10 mouse cellular contexts compared by ENCODE assay signal in genomic region chr4:43419801-43420281, GRCm38 (mm10). TPM values are rescaled to one million over a fixed set of nuclear protein-coding genes. Genes with fewer than 3 reads are reported as not detected.
A peak's percentile ranks its signal among the peaks of the same experiment; 100 is the strongest.
DNase-seq lines count a peak whose midpoint lies in the region; ATAC-seq and TF ChIP-seq lines count a peak whose summit lies in the region.
"Had no signal": no experiment of that assay in that cellular context is flagged by ENCODE, and none has a peak within 500 bp of the region (broad histone marks: within the 10 kb centered on the region; RNA-seq: fewer than 3 reads in every experiment).

No protein-coding gene starts in this region.

- H3K27me3 ChIP-seq in heart, embryonic 10.5 days (ENCODE audit: insufficient read depth, poor library complexity, severe bottlenecking) = peaks cover 40% of the 10 kb centered on the region
- no peaks in the 10 kb centered on the region for H3K27me3 ChIP-seq in lung, embryonic 15.5 days
- H3K27me3 ChIP-seq in small intestine, adult 2 months (ENCODE audit: control insufficient read depth, insufficient read depth, low read length) = no peaks in the 10 kb centered on the region
- H3K27me3 ChIP-seq in thymus, adult 2 months (ENCODE audit: control insufficient read depth, insufficient read depth, low read length) = no peaks in the 10 kb centered on the region; the same call in 1 of the 2 replicates

- no peak overlapping the region for H3K4me3 ChIP-seq in heart, embryonic 10.5 days
- H3K4me3 ChIP-seq in lung, embryonic 15.5 days = no peak overlapping the region
- no peak overlapping the region for H3K4me3 ChIP-seq in small intestine, adult 2 months (ENCODE audit: low read depth, low read length)
- no peak overlapping the region for H3K4me3 ChIP-seq in thymus, adult 2 months (ENCODE audit: control insufficient read depth, insufficient read depth, low read length)
- H3K4me3 ChIP-seq: liver, embryonic 15.5 days had no signal

- WGBS in heart, embryonic 10.5 days = 60% methylated on average over 9 of the region's 9 CpGs
- WGBS in lung, embryonic 15.5 days = 51% methylated on average over 9 of the region's 9 CpGs
- WGBS in small intestine, adult 2 months = 61% methylated on average over 9 of the region's 9 CpGs
- 65% methylated on average over 9 of the region's 9 CpGs for WGBS in thymus, adult 2 months

- no peak for DNase-seq in heart, embryonic 10.5 days (ENCODE audit: low spot score)
- DNase-seq in heart, postnatal 10 days = no peak
- DNase-seq in lung, postnatal 4 days = no peak
- peak; percentile 68 for DNase-seq in gonadal fat pad, adult 2 months (ENCODE audit: low read depth)
- no peak for DNase-seq in thymus, adult 2 months

- ATAC-seq in lung, embryonic 15.5 days (ENCODE audit: borderline replicate concordance, extremely low read depth, low FRiP score, low TSS enrichment) = no peak
- ATAC-seq in cerebellum, adult (ENCODE audit: insufficient number of reproducible peaks, low FRiP score, low TSS enrichment) = no peak

- no peak overlapping the region for H3K9ac ChIP-seq in lung, embryonic 15.5 days
- H3K9ac ChIP-seq: liver, embryonic 15.5 days had no signal

- no peak for TF ChIP-seq POLR2A in small intestine, adult 2 months (IDR thresholded peaks at IDR 0.05; ENCODE audit: low read depth, low read length)
- TF ChIP-seq POLR2A in thymus, adult 2 months (IDR thresholded peaks at IDR 0.05; ENCODE audit: control insufficient read depth, extremely low read depth, insufficient read depth, low read length, poor library complexity) = no peak

- H3K9me3 ChIP-seq in heart, embryonic 10.5 days = no peaks in the 10 kb centered on the region
- H3K9me3 ChIP-seq in lung, embryonic 15.5 days = no peaks in the 10 kb centered on the region
- H3K9me3 ChIP-seq: liver, embryonic 15.5 days had no signal

- intact Hi-C loops in heart, postnatal 10 days (cut with DNase I) = loop anchor here (1.0 to 2.0 kb wide), 6 partner anchors 13 to 373 kb away; partner anchors contain the start of genes Atp8b5, Fam214b and Rusc2

- peaks cover 59% of the 10 kb centered on the region for H3K36me3 ChIP-seq in heart, embryonic 10.5 days
- peaks cover 51% of the 10 kb centered on the region for H3K36me3 ChIP-seq in lung, embryonic 15.5 days
- H3K36me3 ChIP-seq in small intestine, adult 2 months (ENCODE audit: control insufficient read depth, insufficient read depth, low read length) = peaks cover 17% of the 10 kb centered on the region
- no peaks in the 10 kb centered on the region for H3K36me3 ChIP-seq in thymus, adult 2 months (ENCODE audit: control insufficient read depth, insufficient read depth, low read length)

- no peak for TF ChIP-seq CTCF in small intestine, adult 2 months (IDR thresholded peaks at IDR 0.05; ENCODE audit: extremely low read depth, insufficient read length, insufficient replicate concordance, low read depth, low read length)
- no peak for TF ChIP-seq CTCF in thymus, adult 2 months (IDR thresholded peaks at IDR 0.05; ENCODE audit: borderline replicate concordance, control insufficient read depth, extremely low read depth, insufficient read depth, low read length, poor library complexity)

- peaks cover 28% of the 10 kb centered on the region for H3K4me1 ChIP-seq in heart, embryonic 10.5 days
- H3K4me1 ChIP-seq in lung, embryonic 15.5 days = peaks cover 26% of the 10 kb centered on the region
- H3K4me1 ChIP-seq in small intestine, adult 2 months (ENCODE audit: control insufficient read depth, insufficient read depth, insufficient read length, low read length) = no peaks in the 10 kb centered on the region
- H3K4me1 ChIP-seq in thymus, adult 2 months (replicated peaks; ENCODE audit: control insufficient read depth, insufficient read depth, low read length) = no peaks in the 10 kb centered on the region

- H3K4me2 ChIP-seq in lung, embryonic 15.5 days = no peak overlapping the region
- H3K4me2 ChIP-seq: liver, embryonic 15.5 days had no signal

- 0 out of 2 replicates have a peak overlapping the region, but pooled peaks have one; percentile 19 for H3K27ac ChIP-seq in heart, embryonic 10.5 days
- H3K27ac ChIP-seq in lung, embryonic 15.5 days = 0 out of 2 replicates have a peak overlapping the region, but pooled peaks have one; percentile 55
- peak overlapping the region; percentile 3 for H3K27ac ChIP-seq in small intestine, adult 2 months (ENCODE audit: insufficient read depth, low read depth, low read length)
- H3K27ac ChIP-seq in thymus, adult 2 months (ENCODE audit: control insufficient read depth, insufficient read depth, low read length) = no peak overlapping the region
- H3K27ac ChIP-seq: liver, embryonic 15.5 days had no signal

RNA-seq across cellular contexts. Expression of gene Fam166b, which starts 9.1 kb away (rescaled TPM):
- not detected in 2 replicates for polyA plus RNA-seq in heart, embryonic 10.5 days (2016; fragmentation: Nextera tagmentation; extraction: Ambion mirVana)
- under 1 TPM in 1 of 2 experiments, not detected in 1; 0.62 TPM for total RNA-seq in heart, postnatal 10 days (2021)
- 0.14 and 0.25 TPM in 2 replicates for polyA plus RNA-seq in lung, embryonic 15.5 days (2015; fragmentation: Nextera tagmentation; extraction: Ambion mirVana)
- 3.4 and 4.4 TPM in 2 replicates for polyA plus RNA-seq in gonadal fat pad, adult 2 months (2012; rRNA removed)
- polyA plus RNA-seq in small intestine, adult 2 months (2012; rRNA removed) = 0.24 TPM in 1 of 2 replicates, not detected in the other
- polyA plus RNA-seq in thymus, adult 2 months (2012; rRNA removed) = 0.22 and 0.42 TPM in 2 replicates
- total RNA-seq: gastrocnemius, adult 8-10 months had no signal
- polyA plus RNA-seq: liver, embryonic 15.5 days had no signal

RNA-seq across cellular contexts. Expression of gene Tesk1, which starts 21.9 kb away (rescaled TPM):
- polyA plus RNA-seq in heart, embryonic 10.5 days (2016; fragmentation: Nextera tagmentation; extraction: Ambion mirVana) = 5.0 and 6.3 TPM in 2 replicates
- total RNA-seq in heart, postnatal 10 days (2021) = 10 to 100 TPM; 42.3 to 42.6 TPM
- polyA plus RNA-seq in lung, embryonic 15.5 days (2015; fragmentation: Nextera tagmentation; extraction: Ambion mirVana) = 8.3 and 8.5 TPM in 2 replicates
- polyA plus RNA-seq in gonadal fat pad, adult 2 months (2012; rRNA removed) = 64.6 and 65.6 TPM in 2 replicates
- polyA plus RNA-seq in small intestine, adult 2 months (2012; rRNA removed) = 45.8 and 77.6 TPM in 2 replicates
- polyA plus RNA-seq in thymus, adult 2 months (2012; rRNA removed) = 66.6 and 67.5 TPM in 2 replicates

RNA-seq across cellular contexts. Expression of gene Cd72, which starts 34.6 kb away (rescaled TPM):
- 0.70 and 1.4 TPM in 2 replicates for polyA plus RNA-seq in heart, embryonic 10.5 days (2016; fragmentation: Nextera tagmentation; extraction: Ambion mirVana)
- under 1 TPM; 0.45 to 0.60 TPM for total RNA-seq in heart, postnatal 10 days (2021)
- 1.8 and 3.1 TPM in 2 replicates for polyA plus RNA-seq in lung, embryonic 15.5 days (2015; fragmentation: Nextera tagmentation; extraction: Ambion mirVana)
- polyA plus RNA-seq in gonadal fat pad, adult 2 months (2012; rRNA removed) = 3.5 and 3.8 TPM in 2 replicates
- 2.8 and 11.4 TPM in 2 replicates for polyA plus RNA-seq in small intestine, adult 2 months (2012; rRNA removed)
- polyA plus RNA-seq in thymus, adult 2 months (2012; rRNA removed) = 9.8 and 10.8 TPM in 2 replicates
- total RNA-seq: gastrocnemius, adult 8-10 months had no signal

RNA-seq across cellular contexts. Expression of gene Rusc2, which starts 38.1 kb away (rescaled TPM):
- 9.9 and 11.2 TPM in 2 replicates for polyA plus RNA-seq in heart, embryonic 10.5 days (2016; fragmentation: Nextera tagmentation; extraction: Ambion mirVana)
- 10 to 100 TPM; 42.9 to 61.4 TPM for total RNA-seq in heart, postnatal 10 days (2021)
- polyA plus RNA-seq in lung, embryonic 15.5 days (2015; fragmentation: Nextera tagmentation; extraction: Ambion mirVana) = 13.0 and 14.0 TPM in 2 replicates
- 14.5 and 16.1 TPM in 2 replicates for polyA plus RNA-seq in gonadal fat pad, adult 2 months (2012; rRNA removed)
- polyA plus RNA-seq in small intestine, adult 2 months (2012; rRNA removed) = 9.4 and 11.2 TPM in 2 replicates
- polyA plus RNA-seq in thymus, adult 2 months (2012; rRNA removed) = 4.2 and 4.3 TPM in 2 replicates
